Mouse (Mus musculus) intestine, postnatal 0 days (tissue): Measurements from ENCODE around the gene Ggct. TPM values are rescaled to one million over a fixed set of nuclear protein-coding genes. Genes with fewer than 3 reads are reported as not detected.

Source experiments
- ATAC-seq: fragments of 200-750 bp; cut with Nextera tagmentation; 2 replicates; pipeline ENCODE4 v1.8.0; 2017; ENCODE audit warnings: mild to moderate bottlenecking, moderate TSS enrichment, moderate library complexity
- H3K27ac ChIP-seq: fragments of 300-500 bp; sonication (generic); 2 replicates; pipeline ENCODE4 v1.5.1; 2014; ENCODE audit warnings: mild to moderate bottlenecking, low read depth, low read length, moderate library complexity
- H3K27me3 ChIP-seq: fragments of 300-500 bp; sonication (generic); replicated peaks from 2 replicates; pipeline ENCODE4 v1.6.1; 2014; ENCODE audit warnings: low read length, mixed read lengths; ENCODE audit not compliant: control insufficient read depth, insufficient read depth
- H3K36me3 ChIP-seq: fragments of 300-500 bp; sonication (generic); 2 replicates; pipeline ENCODE4 v1.6.1; 2014; ENCODE audit warnings: mild to moderate bottlenecking, moderate library complexity; ENCODE audit not compliant: control insufficient read depth, insufficient read depth
- H3K4me1 ChIP-seq: fragments of 300-500 bp; sonication (generic); replicated peaks from 2 replicates; pipeline ENCODE4 v1.6.1; 2014; ENCODE audit warnings: antibody characterized with exemption, low read length, mixed read lengths; ENCODE audit not compliant: control insufficient read depth, insufficient read depth
- H3K4me2 ChIP-seq: fragments of 300-500 bp; sonication (generic); replicated peaks from 2 replicates; pipeline ENCODE4 v1.6.1; 2014; ENCODE audit warnings: low read depth, mild to moderate bottlenecking, moderate library complexity
- H3K4me3 ChIP-seq: fragments of 300-500 bp; sonication (generic); 2 replicates; pipeline ENCODE4 v1.5.1; 2014; ENCODE audit warnings: low read depth, low read length
- H3K9ac ChIP-seq: fragments of 300-500 bp; sonication (generic); 2 replicates; pipeline ENCODE4 v1.6.1; 2014; ENCODE audit warnings: mild to moderate bottlenecking, low read depth, low read length
- H3K9me3 ChIP-seq: fragments of 300-500 bp; sonication (generic); 2 replicates; pipeline ENCODE4 v1.6.1; 2016; ENCODE audit warnings: mixed run types; ENCODE audit not compliant: control insufficient read depth
- CTCF ChIP-seq: sonication (generic); IDR thresholded peaks from 2 replicates; pipeline ENCODE4 v1.5.1; 2016; ENCODE audit warnings: low read depth, mild to moderate bottlenecking, control low read depth, antibody characterized with exemption, moderate library complexity
- WGBS: fragments of 180-500 bp; shearing (Covaris S2); extraction: QIAGEN DNeasy Blood & Tissue Kit; methylation state at CpG from one replicate; pipeline ENCODE4 v1.1.7; 2014; 5-methylcytosine and 5-hydroxymethylcytosine counted together
- polyA plus RNA-seq: library from polyadenylated mRNA; unstranded; fragments of >200 nt; fragmentation: Nextera tagmentation; extraction: Ambion mirVana; gene quantifications from 2 replicates; pipeline ENCODE4 v1.2.1, GENCODE M21; 2015

The Ggct gene
- polyA plus RNA-seq, 1 experiment from 2014 or later, result 25.5 TPM

DNA sequence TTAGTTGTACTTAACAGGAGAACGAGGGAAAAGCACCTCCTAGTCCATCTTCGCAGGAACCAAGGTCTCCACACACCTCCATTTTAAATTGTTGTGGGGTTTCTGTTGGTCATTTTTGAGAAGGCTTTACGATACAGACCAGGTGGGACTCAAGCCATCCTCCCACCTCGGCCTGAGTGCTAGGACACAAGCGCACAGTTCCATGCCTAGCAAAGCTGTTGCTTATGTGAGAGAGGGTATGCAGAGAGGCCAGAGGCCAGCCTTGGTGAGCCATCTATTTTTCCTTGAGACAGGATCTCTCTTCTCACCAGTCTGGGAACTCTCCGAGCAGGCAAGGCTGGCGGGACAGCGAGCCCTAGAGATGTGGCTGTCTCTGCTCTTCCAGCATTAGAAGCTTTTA is 8.7 kb downstream of the Ggct start:
- no peak for TF ChIP-seq CTCF

GRCm38 (mm10) chr6:54983526-54984050 is 9.2 kb downstream of the Ggct start:
- no peaks in the 10 kb centered on the region for H3K27me3 ChIP-seq
- no peak for TF ChIP-seq CTCF
- H3K4me3 ChIP-seq, result no peak overlapping the region
- H3K9me3 ChIP-seq, result no peaks in the 10 kb centered on the region
- no peak for ATAC-seq
- H3K4me1 ChIP-seq, result no peaks in the 10 kb centered on the region
- H3K9ac ChIP-seq, result no peak overlapping the region
- H3K36me3 ChIP-seq, result no peaks in the 10 kb centered on the region
- H3K4me2 ChIP-seq, result no peak overlapping the region
- H3K27ac ChIP-seq, result no peak overlapping the region
- 96% methylated on average over 4 of the region's 4 CpGs for WGBS

More for the DNA sequence above, 8.7 kb downstream of the Ggct start:
- H3K9me3 ChIP-seq, result no peaks in the 10 kb centered on the region
- H3K4me2 ChIP-seq, result no peak overlapping the region
- no peak overlapping the region for H3K4me3 ChIP-seq
- no peak overlapping the region for H3K27ac ChIP-seq
- H3K9ac ChIP-seq, result no peak overlapping the region
- ATAC-seq, result no peak
- H3K36me3 ChIP-seq, result no peaks in the 10 kb centered on the region
- no peaks in the 10 kb centered on the region for H3K27me3 ChIP-seq
- 94% methylated on average over 8 of the region's 8 CpGs for WGBS
- H3K4me1 ChIP-seq, result no peaks in the 10 kb centered on the region

- no peaks in the 10 kb centered on the region for H3K4me1 ChIP-seq
- H3K9ac ChIP-seq, result no peak overlapping the region
- H3K4me2 ChIP-seq, result no peak overlapping the region
- no peak overlapping the region for H3K27ac ChIP-seq
- no peak for TF ChIP-seq CTCF
- ATAC-seq, result no peak
- H3K36me3 ChIP-seq, result no peaks in the 10 kb centered on the region
- 95% methylated on average over 6 of the region's 6 CpGs for WGBS
- H3K27me3 ChIP-seq, result no peaks in the 10 kb centered on the region
- no peaks in the 10 kb centered on the region for H3K9me3 ChIP-seq
- no peak overlapping the region for H3K4me3 ChIP-seq
Observed at GRCm38 (mm10) chr6:54979426-54979825, 13.3 kb downstream of the Ggct start.

- no peak overlapping the region for H3K4me3 ChIP-seq
- H3K27me3 ChIP-seq, result no peaks in the 10 kb centered on the region
- no peak overlapping the region for H3K4me2 ChIP-seq
- H3K9ac ChIP-seq, result no peak overlapping the region
- no peak overlapping the region for H3K27ac ChIP-seq
- ATAC-seq, result no peak
- 100% methylated on average over 1 of the region's 1 CpGs for WGBS
- H3K9me3 ChIP-seq, result no peaks in the 10 kb centered on the region
- H3K36me3 ChIP-seq, result no peaks in the 10 kb centered on the region
- no peak for TF ChIP-seq CTCF
- H3K4me1 ChIP-seq, result no peaks in the 10 kb centered on the region
Observed at GRCm38 (mm10) chr6:54975616-54976015, 17.1 kb downstream of the Ggct start.

- Histone ChIP-seq H3K4me1 (no peaks in the 10 kb centered on the region), H3K27ac (no peak overlapping the region), H3K4me2 (no peak overlapping the region), H3K9me3 (no peaks in the 10 kb centered on the region), H3K4me3 (no peak overlapping the region), H3K36me3 (no peaks in the 10 kb centered on the region), H3K27me3 (no peaks in the 10 kb centered on the region), H3K9ac (no peak overlapping the region)
- 67% methylated on average over 5 of the region's 5 CpGs for WGBS
- 0 out of 2 replicates have a peak, but pooled peaks have one; percentile 25 for ATAC-seq
- TF ChIP-seq CTCF, result peak; percentile 76
Observed at GRCm38 (mm10) chr6:54974501-54974900, 18.2 kb downstream of the Ggct start.

- no peaks in the 10 kb centered on the region for H3K36me3 ChIP-seq
- peak overlapping the region; percentile 73; the same call in 1 of the 2 replicates for H3K27ac ChIP-seq
- TF ChIP-seq CTCF, result peak; percentile 33; the same call in 1 of the 2 replicates
- peak overlapping the region; percentile 74; the same call in 1 of the 2 replicates for H3K9ac ChIP-seq
- peak overlapping the region; percentile 68 for H3K4me3 ChIP-seq
- WGBS, result 6% methylated on average over 5 of the region's 5 CpGs
- no peaks in the 10 kb centered on the region for H3K4me1 ChIP-seq
- no peaks in the 10 kb centered on the region for H3K9me3 ChIP-seq
- peak overlapping the region; percentile 94 for H3K4me2 ChIP-seq
- H3K27me3 ChIP-seq, result no peaks in the 10 kb centered on the region
- peak; percentile 68 for ATAC-seq
Observed at GRCm38 (mm10) chr6:54972929-54973211, 19.9 kb downstream of the Ggct start.
